29 mouse cellular contexts compared by ENCODE assay signal in the genomic region with DNA sequence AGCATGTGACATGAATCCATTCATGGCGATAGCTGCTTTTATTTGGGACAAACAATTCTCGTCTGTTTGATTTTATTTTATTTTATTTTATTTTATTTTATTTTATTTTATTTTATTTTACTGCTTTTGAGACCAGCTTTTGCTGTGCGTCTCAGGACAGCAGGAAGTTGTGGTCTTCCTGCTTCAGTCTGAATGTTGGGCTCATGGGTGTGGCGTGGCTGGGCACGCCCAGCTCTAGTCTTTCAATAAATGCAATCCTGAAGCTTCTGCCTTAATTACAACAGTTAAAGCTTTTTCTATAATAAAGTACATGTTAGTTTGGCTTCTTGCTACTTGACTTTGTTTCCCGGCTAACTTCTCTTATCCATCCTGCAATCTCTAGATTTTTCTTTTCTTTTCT.
"Had no signal": no experiment of that assay in that cellular context is flagged by ENCODE, and none has a peak within 500 bp of the region (broad histone marks: within the 10 kb centered on the region; RNA-seq: fewer than 3 reads in every experiment).

No protein-coding gene starts in this region.

- H3K4me2 ChIP-seq: embryonic facial prominence, embryonic 12.5 days; embryonic facial prominence, embryonic 13.5 days; embryonic facial prominence, embryonic 15.5 days; forebrain, embryonic 12.5 days; forebrain, embryonic 13.5 days; forebrain, embryonic 15.5 days had no signal

- H3K27me3 ChIP-seq: embryonic facial prominence, embryonic 12.5 days; embryonic facial prominence, embryonic 13.5 days; embryonic facial prominence, embryonic 15.5 days; forebrain, embryonic 12.5 days; forebrain, embryonic 13.5 days; forebrain, embryonic 15.5 days had no signal

- DNase-seq: cerebellum, adult 2 months; cerebellum, adult 8-10 months; cerebellum, adult 9-10 months; cerebellum, adult 9-11 months; cerebellum, postnatal 10 days; cerebellum, postnatal 14 days; cerebellum, postnatal 25 days; cerebellum, postnatal 36 days; embryo, embryonic 11 days; forebrain, postnatal 0 days; gastrocnemius, adult 2 months; gastrocnemius, postnatal 10 days; gastrocnemius, postnatal 14 days; gastrocnemius, postnatal 25 days; gastrocnemius, postnatal 36 days; heart, adult 11 months; heart, adult 18-20 months; heart, adult 2 months had no signal

- H3K27ac ChIP-seq: embryonic facial prominence, embryonic 10.5 days; embryonic facial prominence, embryonic 12.5 days; embryonic facial prominence, embryonic 13.5 days; embryonic facial prominence, embryonic 15.5 days; forebrain, embryonic 10.5 days; forebrain, embryonic 12.5 days; forebrain, embryonic 13.5 days; forebrain, embryonic 15.5 days; gastrocnemius, adult 2 months; heart, adult 2 months had no signal

- H3K9me3 ChIP-seq: embryonic facial prominence, embryonic 10.5 days; embryonic facial prominence, embryonic 12.5 days; embryonic facial prominence, embryonic 13.5 days; embryonic facial prominence, embryonic 15.5 days; forebrain, embryonic 10.5 days; forebrain, embryonic 12.5 days; forebrain, embryonic 13.5 days; forebrain, embryonic 15.5 days had no signal

- ATAC-seq: forebrain, embryonic 13.5 days; forebrain, embryonic 14.5 days; forebrain, embryonic 15.5 days; forebrain, embryonic 16.5 days; forebrain, postnatal 0 days had no signal

- H3K4me1 ChIP-seq: embryonic facial prominence, embryonic 10.5 days; embryonic facial prominence, embryonic 12.5 days; embryonic facial prominence, embryonic 13.5 days; embryonic facial prominence, embryonic 15.5 days; forebrain, embryonic 10.5 days; forebrain, embryonic 12.5 days; forebrain, embryonic 13.5 days had no signal

- H3K9ac ChIP-seq: embryonic facial prominence, embryonic 12.5 days; embryonic facial prominence, embryonic 13.5 days; embryonic facial prominence, embryonic 15.5 days; forebrain, embryonic 12.5 days; forebrain, embryonic 13.5 days; forebrain, embryonic 15.5 days; forebrain, postnatal 0 days had no signal

- H3K36me3 ChIP-seq: embryonic facial prominence, embryonic 10.5 days; embryonic facial prominence, embryonic 12.5 days; embryonic facial prominence, embryonic 13.5 days; embryonic facial prominence, embryonic 15.5 days; forebrain, embryonic 10.5 days; forebrain, embryonic 12.5 days; forebrain, embryonic 15.5 days had no signal

- H3K4me3 ChIP-seq: embryonic facial prominence, embryonic 10.5 days; embryonic facial prominence, embryonic 12.5 days; embryonic facial prominence, embryonic 13.5 days; embryonic facial prominence, embryonic 15.5 days; erythroblast, embryonic 14.5 days; forebrain, embryonic 10.5 days; forebrain, embryonic 12.5 days; forebrain, embryonic 13.5 days; forebrain, embryonic 15.5 days; gastrocnemius, adult 2 months; heart, adult 2 months had no signal
